Mouse (Mus musculus) heart, embryonic 12.5 days (tissue): ENCODE measurements around the gene Gm17662. TPM values are rescaled to one million over a fixed set of nuclear protein-coding genes. Genes with fewer than 3 reads are reported as not detected.

ENCODE experiments used
- ATAC-seq: fragments of 200-750 bp; cut with Nextera tagmentation; 2 replicates; pipeline ENCODE4 v1.8.0; 2017; ENCODE audit warnings: moderate TSS enrichment, moderate library complexity; ENCODE audit not compliant: insufficient number of reproducible peaks, low FRiP score
- H3K27ac ChIP-seq: fragments of 300-500 bp; sonication (generic); 2 replicates; pipeline ENCODE4 v1.5.1; 2016; ENCODE audit warnings: mild to moderate bottlenecking, moderate library complexity; ENCODE audit not compliant: poor library complexity, severe bottlenecking
- H3K27me3 ChIP-seq: fragments of 300-500 bp; sonication (generic); replicated peaks from 2 replicates; pipeline ENCODE4 v1.6.1; 2016; ENCODE audit warnings: mild to moderate bottlenecking, moderate library complexity
- H3K36me3 ChIP-seq: fragments of 300-500 bp; sonication (generic); 2 replicates; pipeline ENCODE4 v1.6.1; 2016; ENCODE audit warnings: mild to moderate bottlenecking, moderate library complexity
- H3K4me1 ChIP-seq: fragments of 300-500 bp; sonication (generic); replicated peaks from 2 replicates; pipeline ENCODE4 v1.6.1; 2016; ENCODE audit warnings: mild to moderate bottlenecking
- H3K4me2 ChIP-seq: fragments of 300-500 bp; sonication (generic); 2 replicates; pipeline ENCODE4 v1.6.1; 2016; ENCODE audit warnings: mild to moderate bottlenecking, moderate library complexity
- H3K4me3 ChIP-seq: fragments of 300-500 bp; sonication (generic); 2 replicates; pipeline ENCODE4 v1.5.1; 2016; ENCODE audit warnings: mild to moderate bottlenecking
- H3K9ac ChIP-seq: fragments of 300-500 bp; sonication (generic); 2 replicates; pipeline ENCODE4 v1.6.1; 2016; ENCODE audit warnings: mild to moderate bottlenecking, moderate library complexity
- H3K9me3 ChIP-seq: fragments of 300-500 bp; sonication (generic); replicated peaks from 2 replicates; pipeline ENCODE4 v1.6.1; 2016; ENCODE audit warnings: mild to moderate bottlenecking, moderate library complexity
- WGBS: fragments of 180-500 bp; shearing (Covaris S2); methylation state at CpG from one replicate; pipeline ENCODE4 v1.1.7; 2016; 5-methylcytosine and 5-hydroxymethylcytosine counted together
- polyA plus RNA-seq: library from polyadenylated mRNA; unstranded; fragments of >200 nt; fragmentation: Nextera tagmentation; extraction: Ambion mirVana; gene quantifications from 2 replicates; pipeline ENCODE4 v1.2.1, GENCODE M21; 2016

Gm17662 gene
- polyA plus RNA-seq, 1 experiment from 2014 or later: not detected

DNA sequence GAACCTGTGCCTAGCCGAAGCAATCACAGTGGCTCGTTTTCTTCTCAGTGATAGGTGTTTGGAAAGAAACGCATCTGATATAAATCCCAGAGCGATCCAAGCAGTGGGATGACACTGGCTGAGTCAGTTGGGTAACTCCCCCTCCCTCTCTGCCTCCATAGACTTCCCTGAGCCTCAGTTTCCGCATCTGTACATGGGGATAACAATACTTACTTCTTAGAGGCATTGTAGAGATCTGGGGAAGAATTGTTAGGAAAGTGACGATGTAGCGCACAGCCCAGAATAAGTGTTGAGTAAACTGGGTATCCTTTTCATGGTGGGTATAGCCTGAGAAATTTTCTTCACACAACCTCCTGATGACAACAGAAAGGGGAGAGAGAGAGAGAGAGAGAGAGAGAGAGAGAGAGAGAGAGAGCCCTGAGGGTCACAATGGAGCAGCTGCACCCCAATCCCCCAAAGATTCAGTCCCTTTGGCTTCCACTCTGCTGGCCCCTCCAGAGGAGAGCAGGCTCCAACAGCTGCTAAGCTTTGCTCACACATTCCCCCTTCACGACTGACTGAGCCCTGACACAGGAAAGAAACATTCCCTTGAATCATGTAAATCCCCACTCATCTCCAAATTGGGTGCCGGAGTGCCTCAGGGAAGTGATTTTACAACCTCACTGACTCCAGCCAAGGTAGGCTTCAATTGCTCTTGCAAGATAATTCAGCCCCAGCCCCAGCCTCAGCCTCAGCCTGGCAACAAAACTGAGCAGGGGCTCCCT lies 31.6 kb downstream of the Gm17662 start:
- H3K9me3 ChIP-seq: no peaks in the 10 kb centered on the region
- no peaks in the 10 kb centered on the region for H3K36me3 ChIP-seq
- 69% methylated on average over 9 of the region's 9 CpGs for WGBS
- H3K4me3 ChIP-seq: no peak overlapping the region
- H3K4me1 ChIP-seq: peaks cover 20% of the 10 kb centered on the region; the same call in 1 of the 2 replicates
- no peak for ATAC-seq
- H3K4me2 ChIP-seq: no peak overlapping the region
- no peak overlapping the region for H3K9ac ChIP-seq
- peaks cover 15% of the 10 kb centered on the region for H3K27me3 ChIP-seq
- no peak overlapping the region for H3K27ac ChIP-seq

- no peak overlapping the region for H3K4me3 ChIP-seq
- H3K9me3 ChIP-seq: no peaks in the 10 kb centered on the region
- no peak overlapping the region for H3K27ac ChIP-seq
- H3K36me3 ChIP-seq: no peaks in the 10 kb centered on the region
- 0 out of 2 replicates have a peak, but pooled peaks cover 7% of the 10 kb centered on the region for H3K4me1 ChIP-seq
- H3K4me2 ChIP-seq: no peak overlapping the region
- 58% methylated on average over 7 of the region's 7 CpGs for WGBS
- no peak overlapping the region for H3K9ac ChIP-seq
- peaks cover 15% of the 10 kb centered on the region for H3K27me3 ChIP-seq
- peak; percentile 57; the same call in 1 of the 2 replicates for ATAC-seq
Measured at GRCm38 (mm10) chr4:104891708-104892107, 34.6 kb downstream of the Gm17662 start.

GRCm38 (mm10) chr4:104893588-104893987 lies 36.5 kb downstream of the Gm17662 start:
- Histone ChIP-seq H3K9me3 (no peaks in the 10 kb centered on the region), H3K27me3 (0 out of 2 replicates have a peak, but pooled peaks cover 3% of the 10 kb centered on the region), H3K9ac (no peak overlapping the region), H3K36me3 (no peaks in the 10 kb centered on the region), H3K27ac (no peak overlapping the region), H3K4me2 (no peak overlapping the region), H3K4me3 (no peak overlapping the region), H3K4me1 (0 out of 2 replicates have a peak, but pooled peaks cover 7% of the 10 kb centered on the region)
- WGBS: 73% methylated on average over 5 of the region's 5 CpGs
- ATAC-seq: no peak

- Histone ChIP-seq H3K4me3 (no peak overlapping the region), H3K36me3 (no peaks in the 10 kb centered on the region), H3K27ac (no peak overlapping the region), H3K9me3 (no peaks in the 10 kb centered on the region), H3K4me1 (0 out of 2 replicates have a peak, but pooled peaks cover 7% of the 10 kb centered on the region), H3K9ac (no peak overlapping the region), H3K4me2 (no peak overlapping the region), H3K27me3 (0 out of 2 replicates have a peak, but pooled peaks cover 3% of the 10 kb centered on the region)
- ATAC-seq: no peak
- 52% methylated on average over 13 of the region's 13 CpGs for WGBS
Measured at GRCm38 (mm10) chr4:104894004-104894734, 37.0 kb downstream of the Gm17662 start.

DNA sequence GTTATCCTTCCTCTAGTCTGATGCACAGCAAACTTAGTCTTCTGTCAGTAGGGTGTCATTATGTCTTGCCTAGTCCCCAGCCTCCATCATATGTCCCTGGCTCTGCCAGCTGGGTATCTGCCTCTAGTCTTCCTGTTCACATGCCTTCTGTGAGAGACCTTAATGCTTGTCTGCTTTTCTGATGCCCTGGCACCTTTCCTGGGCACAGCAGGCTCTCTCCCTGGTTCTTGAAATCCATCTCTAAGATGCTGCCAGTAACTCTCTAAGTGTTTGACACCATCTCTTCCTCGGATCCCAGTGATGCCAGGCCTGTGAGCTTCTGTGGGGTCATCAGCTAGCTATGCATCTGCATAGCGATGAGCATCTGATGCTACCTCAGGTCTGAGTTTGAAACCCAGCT lies 45.7 kb downstream of the Gm17662 start:
- no peaks in the 10 kb centered on the region for H3K36me3 ChIP-seq
- H3K27me3 ChIP-seq: no peaks in the 10 kb centered on the region
- no peak overlapping the region for H3K9ac ChIP-seq
- H3K27ac ChIP-seq: no peak overlapping the region
- no peak overlapping the region for H3K4me3 ChIP-seq
- ATAC-seq: no peak
- no peak overlapping the region for H3K4me2 ChIP-seq
- H3K4me1 ChIP-seq: no peaks in the 10 kb centered on the region
- whole genome bisulfite sequencing: 72% methylated on average over 2 of the region's 2 CpGs
- no peaks in the 10 kb centered on the region for H3K9me3 ChIP-seq

DNA sequence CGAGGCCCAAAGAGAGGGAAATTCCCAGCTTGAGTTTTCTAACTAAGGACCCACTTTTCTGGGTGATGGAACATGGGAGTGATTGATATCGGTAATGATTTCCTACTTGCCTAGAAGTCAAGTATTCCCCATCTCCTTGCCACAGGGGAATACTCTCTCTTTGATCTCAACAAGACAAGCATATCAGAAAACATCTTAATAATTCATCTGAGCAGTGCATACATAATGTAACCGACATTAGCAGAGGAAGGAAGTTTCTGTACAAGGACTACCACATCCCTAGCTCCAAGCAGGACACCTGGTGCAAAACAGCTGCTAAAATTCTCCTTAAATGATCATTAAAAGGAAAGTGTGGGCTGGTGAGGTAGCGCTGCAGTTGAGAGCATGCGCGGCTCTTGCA lies 47.9 kb downstream of the Gm17662 start:
- Histone ChIP-seq H3K36me3 (no peaks in the 10 kb centered on the region), H3K9ac (no peak overlapping the region), H3K4me3 (no peak overlapping the region), H3K4me2 (no peak overlapping the region), H3K9me3 (no peaks in the 10 kb centered on the region), H3K27ac (no peak overlapping the region), H3K4me1 (no peaks in the 10 kb centered on the region), H3K27me3 (no peaks in the 10 kb centered on the region)
- no peak for ATAC-seq
- WGBS: 81% methylated on average over 6 of the region's 6 CpGs

Other genes starting within 250 kb of the Gm17662 start
- gene C8b, start 91.0 kb upstream of the Gm17662 start, polyA plus RNA-seq: not detected in 2 replicates
- 0.08 TPM in 1 of 2 replicates, not detected in the other for gene C8a, start 19.1 kb downstream of the Gm17662 start, polyA plus RNA-seq
- not detected in 2 replicates for gene Fyb2, start 56.1 kb downstream of the Gm17662 start, polyA plus RNA-seq